24 mouse cellular contexts compared by ENCODE assay signal in the genomic region with DNA sequence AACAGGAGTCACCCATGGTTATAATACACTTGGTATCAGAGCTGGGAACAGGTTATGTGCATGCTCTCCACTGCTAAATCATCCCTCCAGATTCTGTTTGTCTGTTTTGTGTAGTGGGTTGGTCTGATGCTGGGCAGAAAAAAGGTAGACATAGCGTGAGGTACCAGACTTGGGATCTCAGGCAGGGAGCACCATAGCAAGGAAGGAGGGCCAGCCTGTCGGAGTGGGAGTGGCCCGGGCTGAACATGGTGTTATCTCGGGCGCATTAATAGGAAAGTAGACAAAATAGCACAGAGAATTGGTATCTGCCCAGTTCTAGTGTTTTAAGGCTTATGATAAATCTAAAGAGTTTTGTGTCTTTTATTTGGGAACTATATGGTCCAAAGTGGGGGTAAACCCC. TPM values are rescaled to one million over a fixed set of nuclear protein-coding genes. Genes with fewer than 3 reads are reported as not detected.
DNase-seq lines count a peak whose midpoint lies in the region; ATAC-seq lines count a peak whose summit lies in the region.
"Had no signal": no experiment of that assay in that cellular context is flagged by ENCODE, and none has a peak within 500 bp of the region (broad histone marks: within the 10 kb centered on the region; RNA-seq: fewer than 3 reads in every experiment).

No protein-coding gene starts in this region.

- no peak overlapping the region for H3K4me2 ChIP-seq in hindbrain, embryonic 12.5 days (replicated peaks)
- H3K4me2 ChIP-seq in hindbrain, embryonic 13.5 days = no peak overlapping the region
- no peak overlapping the region for H3K4me2 ChIP-seq in liver, embryonic 12.5 days
- no peak overlapping the region for H3K4me2 ChIP-seq in liver, embryonic 11.5 days
- H3K4me2 ChIP-seq in forebrain, embryonic 12.5 days = no peak overlapping the region
- H3K4me2 ChIP-seq in liver, embryonic 13.5 days = no peak overlapping the region
- H3K4me2 ChIP-seq: embryonic facial prominence, embryonic 12.5 days; heart, embryonic 13.5 days; midbrain, embryonic 13.5 days; stomach, embryonic 15.5 days had no signal

- WGBS in hindbrain, embryonic 12.5 days = 84% methylated on average over 5 of the region's 5 CpGs
- 89% methylated on average over 5 of the region's 5 CpGs for WGBS in hindbrain, embryonic 13.5 days
- WGBS in liver, embryonic 12.5 days (ENCODE audit: insufficient replicate concordance) = 46% methylated on average over 5 of the region's 5 CpGs
- 68% methylated on average over 5 of the region's 5 CpGs for WGBS in liver, embryonic 11.5 days
- WGBS in forebrain, embryonic 12.5 days = 83% methylated on average over 5 of the region's 5 CpGs
- 48% methylated on average over 5 of the region's 5 CpGs for WGBS in liver, embryonic 13.5 days (ENCODE audit: insufficient replicate concordance)

- H3K9me3 ChIP-seq in hindbrain, embryonic 12.5 days (replicated peaks) = peaks cover 7% of the 10 kb centered on the region
- no peaks in the 10 kb centered on the region for H3K9me3 ChIP-seq in hindbrain, embryonic 13.5 days
- no peaks in the 10 kb centered on the region for H3K9me3 ChIP-seq in liver, embryonic 12.5 days (replicated peaks)
- 0 out of 2 replicates have a peak, but pooled peaks cover 2% of the 10 kb centered on the region for H3K9me3 ChIP-seq in liver, embryonic 11.5 days (ENCODE audit: control insufficient read depth, low read length)
- H3K9me3 ChIP-seq in forebrain, embryonic 12.5 days = peaks cover 8% of the 10 kb centered on the region; the same call in 1 of the 2 replicates
- no peaks in the 10 kb centered on the region for H3K9me3 ChIP-seq in liver, embryonic 13.5 days (replicated peaks)
- H3K9me3 ChIP-seq: heart, embryonic 13.5 days; stomach, embryonic 15.5 days had no signal

- H3K4me1 ChIP-seq in hindbrain, embryonic 12.5 days = peaks cover 35% of the 10 kb centered on the region
- H3K4me1 ChIP-seq in hindbrain, embryonic 13.5 days (replicated peaks) = peaks cover 45% of the 10 kb centered on the region
- H3K4me1 ChIP-seq in liver, embryonic 12.5 days = peaks cover 58% of the 10 kb centered on the region
- H3K4me1 ChIP-seq in liver, embryonic 11.5 days (replicated peaks; ENCODE audit: control insufficient read depth, insufficient read depth, low read length) = peaks cover 27% of the 10 kb centered on the region
- H3K4me1 ChIP-seq in forebrain, embryonic 12.5 days = peaks cover 34% of the 10 kb centered on the region
- H3K4me1 ChIP-seq in liver, embryonic 13.5 days (replicated peaks) = peaks cover 57% of the 10 kb centered on the region

- no peak for DNase-seq in liver, embryonic 11.5 days (ENCODE audit: low spot score)
- DNase-seq in liver, embryonic 13.5 days = no peak
- DNase-seq in embryo, embryonic 10.5 days (ENCODE audit: low spot score) = no peak
- DNase-seq: adrenal gland, adult 8-10 months; cerebellum, adult 2 months; gastrocnemius, adult 2 months; gastrocnemius, postnatal 36 days; heart, adult 2 months; heart, postnatal 10 days; kidney, adult 11 months; layer of hippocampus, postnatal 36 days; lung, adult 2 months; right cerebral cortex, postnatal 25 days had no signal

- H3K36me3 ChIP-seq in hindbrain, embryonic 12.5 days = no peaks in the 10 kb centered on the region
- H3K36me3 ChIP-seq in hindbrain, embryonic 13.5 days = no peaks in the 10 kb centered on the region
- H3K36me3 ChIP-seq in liver, embryonic 12.5 days = no peaks in the 10 kb centered on the region
- no peaks in the 10 kb centered on the region for H3K36me3 ChIP-seq in liver, embryonic 11.5 days (ENCODE audit: control insufficient read depth, insufficient read depth, low read length)
- H3K36me3 ChIP-seq in forebrain, embryonic 12.5 days (replicated peaks) = no peaks in the 10 kb centered on the region
- no peaks in the 10 kb centered on the region for H3K36me3 ChIP-seq in liver, embryonic 13.5 days
- H3K36me3 ChIP-seq: embryonic facial prominence, embryonic 12.5 days; heart, embryonic 13.5 days; midbrain, embryonic 13.5 days; stomach, embryonic 15.5 days had no signal

- 0 out of 2 replicates have a peak overlapping the region, but pooled peaks have one; percentile 37 for H3K27ac ChIP-seq in hindbrain, embryonic 12.5 days
- no peak overlapping the region for H3K27ac ChIP-seq in hindbrain, embryonic 13.5 days
- H3K27ac ChIP-seq in liver, embryonic 12.5 days = peak overlapping the region; percentile 99; the same call in 1 of the 2 replicates
- no peak overlapping the region for H3K27ac ChIP-seq in liver, embryonic 11.5 days (ENCODE audit: low read depth, low read length)
- H3K27ac ChIP-seq in forebrain, embryonic 12.5 days = 0 out of 2 replicates have a peak overlapping the region, but pooled peaks have one; percentile 50
- peak overlapping the region; percentile 60 for H3K27ac ChIP-seq in liver, embryonic 13.5 days
- H3K27ac ChIP-seq: embryonic facial prominence, embryonic 12.5 days; gastrocnemius, adult 2 months; heart, adult 2 months; heart, embryonic 13.5 days; macrophage; stomach, embryonic 15.5 days had no signal

- no peak overlapping the region for H3K9ac ChIP-seq in hindbrain, embryonic 12.5 days
- H3K9ac ChIP-seq in hindbrain, embryonic 13.5 days = no peak overlapping the region
- no peak overlapping the region for H3K9ac ChIP-seq in liver, embryonic 12.5 days
- H3K9ac ChIP-seq in liver, embryonic 11.5 days (ENCODE audit: low read depth, low read length) = no peak overlapping the region
- no peak overlapping the region for H3K9ac ChIP-seq in forebrain, embryonic 12.5 days
- no peak overlapping the region for H3K9ac ChIP-seq in liver, embryonic 13.5 days
- H3K9ac ChIP-seq: embryonic facial prominence, embryonic 12.5 days; midbrain, embryonic 13.5 days; stomach, embryonic 15.5 days had no signal

- no peaks in the 10 kb centered on the region for H3K27me3 ChIP-seq in hindbrain, embryonic 12.5 days
- H3K27me3 ChIP-seq in hindbrain, embryonic 13.5 days = no peaks in the 10 kb centered on the region
- H3K27me3 ChIP-seq in liver, embryonic 12.5 days (replicated peaks) = peaks cover 14% of the 10 kb centered on the region
- no peaks in the 10 kb centered on the region for H3K27me3 ChIP-seq in liver, embryonic 11.5 days (replicated peaks; ENCODE audit: control insufficient read depth, insufficient read depth, low read length)
- no peaks in the 10 kb centered on the region for H3K27me3 ChIP-seq in forebrain, embryonic 12.5 days
- peaks cover 12% of the 10 kb centered on the region for H3K27me3 ChIP-seq in liver, embryonic 13.5 days
- H3K27me3 ChIP-seq: embryonic facial prominence, embryonic 12.5 days; heart, embryonic 13.5 days; midbrain, embryonic 13.5 days; stomach, embryonic 15.5 days had no signal

- no peak overlapping the region for H3K4me3 ChIP-seq in hindbrain, embryonic 12.5 days
- H3K4me3 ChIP-seq in hindbrain, embryonic 13.5 days = no peak overlapping the region
- no peak overlapping the region for H3K4me3 ChIP-seq in liver, embryonic 12.5 days
- H3K4me3 ChIP-seq in liver, embryonic 11.5 days (ENCODE audit: low read depth, low read length) = no peak overlapping the region
- H3K4me3 ChIP-seq in forebrain, embryonic 12.5 days (replicated peaks) = no peak overlapping the region
- no peak overlapping the region for H3K4me3 ChIP-seq in liver, embryonic 13.5 days (replicated peaks)
- H3K4me3 ChIP-seq: embryonic facial prominence, embryonic 12.5 days; gastrocnemius, adult 2 months; heart, adult 2 months; heart, embryonic 13.5 days; midbrain, embryonic 13.5 days; stomach, embryonic 15.5 days had no signal

- no peak for ATAC-seq in hindbrain, embryonic 12.5 days (ENCODE audit: low FRiP score)
- ATAC-seq in hindbrain, embryonic 13.5 days (ENCODE audit: low FRiP score) = no peak
- no peak for ATAC-seq in liver, embryonic 12.5 days
- ATAC-seq in liver, embryonic 11.5 days (replicated peaks; ENCODE audit: low FRiP score) = no peak
- no peak for ATAC-seq in forebrain, embryonic 12.5 days (ENCODE audit: low FRiP score)
- ATAC-seq in liver, embryonic 13.5 days (ENCODE audit: low read depth) = no peak
- no peak for ATAC-seq in activated CD4-positive, CD25-positive, alpha-beta regulatory T cell, adult 4 months
- ATAC-seq: inflammation-experienced regulatory T-cells, adult 6 months; midbrain, embryonic 13.5 days had no signal

RNA-seq across cellular contexts. Expression of a gene that starts 34.9 kb away (rescaled TPM):
- 1.9 and 2.2 TPM in 2 replicates for polyA plus RNA-seq in hindbrain, embryonic 12.5 days (2016; fragmentation: Nextera tagmentation; extraction: Ambion mirVana)
- 1.7 and 2.4 TPM in 2 replicates for polyA plus RNA-seq in hindbrain, embryonic 13.5 days (2015; fragmentation: Nextera tagmentation; extraction: Ambion mirVana)
- 0.18 and 0.19 TPM in 2 replicates for polyA plus RNA-seq in liver, embryonic 12.5 days (2016; fragmentation: Nextera tagmentation; extraction: Ambion mirVana)
- polyA plus RNA-seq in liver, embryonic 11.5 days (2014; fragmentation: Nextera tagmentation; extraction: Ambion mirVana) = 0.40 and 0.75 TPM in 2 replicates
- 4.2 and 4.5 TPM in 2 replicates for polyA plus RNA-seq in forebrain, embryonic 12.5 days (2016; fragmentation: Nextera tagmentation; extraction: Ambion mirVana)
- polyA plus RNA-seq in liver, embryonic 13.5 days (2015; fragmentation: Nextera tagmentation; extraction: Ambion mirVana) = 0.10 and 0.17 TPM in 2 replicates
- under 1 TPM; 0.73 to 0.76 TPM for polyA plus RNA-seq in activated CD4-positive, CD25-positive, alpha-beta regulatory T cell, adult 4 months (2017; shearing (Covaris generic))
- polyA plus RNA-seq: macrophage had no signal

RNA-seq across cellular contexts. Expression of a gene that starts 39.1 kb away (rescaled TPM):
- polyA plus RNA-seq in hindbrain, embryonic 12.5 days (2016; fragmentation: Nextera tagmentation; extraction: Ambion mirVana) = 97.2 and 102 TPM in 2 replicates
- polyA plus RNA-seq in hindbrain, embryonic 13.5 days (2015; fragmentation: Nextera tagmentation; extraction: Ambion mirVana) = 108 and 115 TPM in 2 replicates
- polyA plus RNA-seq in liver, embryonic 12.5 days (2016; fragmentation: Nextera tagmentation; extraction: Ambion mirVana) = 45.4 and 48.6 TPM in 2 replicates
- 75.9 and 85.2 TPM in 2 replicates for polyA plus RNA-seq in liver, embryonic 11.5 days (2014; fragmentation: Nextera tagmentation; extraction: Ambion mirVana)
- polyA plus RNA-seq in forebrain, embryonic 12.5 days (2016; fragmentation: Nextera tagmentation; extraction: Ambion mirVana) = 101 and 104 TPM in 2 replicates
- 35.5 and 36.3 TPM in 2 replicates for polyA plus RNA-seq in liver, embryonic 13.5 days (2015; fragmentation: Nextera tagmentation; extraction: Ambion mirVana)
- 10 to 100 TPM; 28.2 to 38.9 TPM for polyA plus RNA-seq in activated CD4-positive, CD25-positive, alpha-beta regulatory T cell, adult 4 months (2017; shearing (Covaris generic))

Comparison
In these comparisons a context has a peak if more than half of its experiments do, and no peak if none do; other contexts are left out.
1. H3K27ac ChIP-seq: peak in hindbrain, embryonic 12.5 days (single experiment), liver, embryonic 12.5 days (single experiment), forebrain, embryonic 12.5 days (single experiment) and liver, embryonic 13.5 days (single experiment); none in hindbrain, embryonic 13.5 days (single experiment) and liver, embryonic 11.5 days (single experiment).